Mouse (Mus musculus): Measurements from ENCODE around the gene Fbxo46.
A peak's percentile ranks its signal among the peaks of the same experiment; 100 is the strongest.

DNA sequence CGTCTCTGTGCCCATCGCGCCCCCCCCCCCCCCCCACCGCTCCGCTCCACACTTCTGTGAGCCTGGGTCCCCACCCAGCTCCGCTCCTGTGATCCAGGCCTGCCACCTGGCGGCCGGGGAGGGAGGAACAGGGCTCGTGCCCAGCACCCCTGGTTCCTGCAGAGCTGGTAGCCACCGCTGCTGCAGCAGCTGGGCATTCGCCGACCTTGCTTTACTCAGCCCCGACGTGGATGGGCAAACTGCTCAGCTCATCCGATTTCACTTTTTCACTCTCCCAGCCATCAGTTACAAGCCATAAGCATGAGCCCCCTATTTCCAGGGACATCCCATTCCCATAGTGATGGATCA, 26.5 kb upstream of the Fbxo46 start:
- TF ChIP-seq POLR2A (IDR thresholded peaks at IDR 0.05; ENCODE audit: borderline replicate concordance, insufficient read depth, low read length), result no peak
- TF ChIP-seq CTCF (IDR thresholded peaks at IDR 0.05; ENCODE audit: borderline replicate concordance, insufficient read depth, low read depth, low read length), result peak; percentile 74

Data from cerebellum, adult 2 months (tissue).